Mouse (Mus musculus) myocyte (in vitro differentiated cells): Measurements from ENCODE around the gene Acer1.

Experiments used
- CEBPB ChIP-seq: IDR thresholded peaks from 2 replicates; pipeline ENCODE4 v1.6.1; 2011; ENCODE audit warnings: mild to moderate bottlenecking, moderate library complexity; ENCODE audit not compliant: poor library complexity, insufficient read depth, severe bottlenecking
- E2F4 ChIP-seq: IDR thresholded peaks from one replicate; pipeline ENCODE4 v1.6.1; 2011; ENCODE audit warnings: mild to moderate bottlenecking, control low read depth, moderate library complexity; ENCODE audit not compliant: insufficient read depth
- MAX ChIP-seq: IDR thresholded peaks from one replicate; pipeline ENCODE4 v1.6.1; 2011; ENCODE audit warnings: low read depth, mild to moderate bottlenecking, control low read depth
- MYOG ChIP-seq, 3 experiments: IDR thresholded peaks; one replicate each; pipeline ENCODE4 v1.6.1; 2011; ENCODE audit warnings: control low read depth in 2 of 3, low read depth in 2 of 3, mild to moderate bottlenecking in 2 of 3; ENCODE audit not compliant: insufficient read length in 2 of 3, control insufficient read depth in 1 of 3, insufficient read depth in 1 of 3
- POLR2A ChIP-seq: IDR thresholded peaks from one replicate; pipeline ENCODE4 v1.6.1; 2011; ENCODE audit warnings: low read depth, mild to moderate bottlenecking, control low read depth, moderate library complexity; ENCODE audit not compliant: insufficient read length
- SRF ChIP-seq: IDR thresholded peaks from one replicate; pipeline ENCODE4 v1.6.1; 2011; ENCODE audit warnings: low read depth; ENCODE audit not compliant: control insufficient read depth, insufficient read length
- TCF12 ChIP-seq: IDR thresholded peaks from one replicate; pipeline ENCODE4 v1.6.1; 2011; ENCODE audit warnings: mild to moderate bottlenecking, control low read depth; ENCODE audit not compliant: poor library complexity, insufficient read depth, severe bottlenecking
- USF1 ChIP-seq: IDR thresholded peaks from one replicate; pipeline ENCODE4 v1.6.1; 2011; ENCODE audit warnings: low read depth, mild to moderate bottlenecking, control low read depth, moderate library complexity

- no peak for TF ChIP-seq POLR2A
- no peak for TF ChIP-seq SRF
- TF ChIP-seq CEBPB: no peak
- no peak for TF ChIP-seq MAX
- no peak for TF ChIP-seq TCF12
- TF ChIP-seq MYOG (IDR thresholded peaks at IDR 0.05; ENCODE audit: control insufficient read depth in 1 of 3, insufficient read depth in 1 of 3, insufficient read length in 2 of 3, low read depth in 2 of 3): peak in 2 of 3 experiments; percentile 61 to 90
- TF ChIP-seq USF1: no peak
- no peak for TF ChIP-seq E2F4
Observed at GRCm38 (mm10) chr17:56999414-56999813, 17.5 kb upstream of the Acer1 start.
